Mouse (Mus musculus) lung, embryonic 14.5 days (tissue): ENCODE measurements around the gene Epb41l4b. TPM values are rescaled to one million over a fixed set of nuclear protein-coding genes. Genes with fewer than 3 reads are reported as not detected.

Experiments
- ATAC-seq: fragments of 200-750 bp; cut with Nextera tagmentation; 2 replicates; pipeline ENCODE4 v1.8.0; 2017; ENCODE audit warnings: mild to moderate bottlenecking, moderate TSS enrichment, moderate library complexity; ENCODE audit not compliant: insufficient read depth
- DNase-seq: peaks from one replicate; pipeline ENCODE4 v3.0.0-alpha.2; 2015
- H3K27ac ChIP-seq: fragments of 300-500 bp; sonication (generic); 2 replicates; pipeline ENCODE4 v1.5.1; 2014; ENCODE audit warnings: low read depth, mild to moderate bottlenecking, moderate library complexity
- H3K27me3 ChIP-seq: fragments of 300-500 bp; sonication (generic); 2 replicates; pipeline ENCODE4 v1.6.1; 2014; ENCODE audit warnings: low read length, control low read depth; ENCODE audit not compliant: insufficient read depth
- H3K36me3 ChIP-seq: fragments of 300-500 bp; sonication (generic); 2 replicates; pipeline ENCODE4 v1.6.1; 2014; ENCODE audit warnings: control low read depth; ENCODE audit not compliant: insufficient read depth
- H3K4me1 ChIP-seq: fragments of 300-500 bp; sonication (generic); 2 replicates; pipeline ENCODE4 v1.6.1; 2014; ENCODE audit warnings: antibody characterized with exemption, control low read depth; ENCODE audit not compliant: insufficient read depth
- H3K4me2 ChIP-seq: fragments of 300-500 bp; sonication (generic); 2 replicates; pipeline ENCODE4 v1.6.1; 2014; ENCODE audit warnings: mild to moderate bottlenecking
- H3K4me3 ChIP-seq: fragments of 300-500 bp; sonication (generic); 2 replicates; pipeline ENCODE4 v1.5.1; 2014; ENCODE audit warnings: low read depth, low read length
- H3K9ac ChIP-seq: fragments of 300-500 bp; sonication (generic); 2 replicates; pipeline ENCODE4 v1.6.1; 2014
- H3K9me3 ChIP-seq: fragments of 300-500 bp; sonication (generic); 2 replicates; pipeline ENCODE4 v1.6.1; 2016; ENCODE audit warnings: low read depth, low read length, control low read depth
- CTCF ChIP-seq: IDR thresholded peaks from 2 replicates; pipeline ENCODE4 v1.5.1; 2016; ENCODE audit warnings: antibody characterized with exemption, low read depth
- WGBS: fragments of 180-500 bp; shearing (Covaris S2); extraction: QIAGEN DNeasy Blood & Tissue Kit; methylation state at CpG from one replicate; pipeline ENCODE4 v1.1.7; 2014; 5-methylcytosine and 5-hydroxymethylcytosine counted together
- polyA plus RNA-seq: library from polyadenylated mRNA; unstranded; fragments of >200 nt; fragmentation: Nextera tagmentation; extraction: Ambion mirVana; gene quantifications from 2 replicates; pipeline ENCODE4 v1.2.1, GENCODE M21; 2014

Epb41l4b gene
- polyA plus RNA-seq, 1 experiment from 2014 or later: 1.2 TPM

GRCm38 (mm10) chr4:56944286-56944685 is 199.0 kb downstream of the Epb41l4b start:
- Histone ChIP-seq H3K4me2 (peak overlapping the region; percentile 22), H3K36me3 (no peaks in the 10 kb centered on the region), H3K27ac (no peak overlapping the region), H3K27me3 (no peaks in the 10 kb centered on the region), H3K9ac (no peak overlapping the region), H3K4me3 (no peak overlapping the region), H3K9me3 (no peaks in the 10 kb centered on the region), H3K4me1 (peaks cover 15% of the 10 kb centered on the region)
- DNase-seq (no peak), ATAC-seq (no peak)
- TF ChIP-seq CTCF: no peak
- WGBS: 42% methylated on average over 4 of the region's 4 CpGs

- TF ChIP-seq CTCF: no peak
- H3K27me3 ChIP-seq: no peaks in the 10 kb centered on the region
- H3K4me3 ChIP-seq: no peak overlapping the region
- ATAC-seq (no peak), DNase-seq (peak; percentile 56)
- peak overlapping the region; percentile 10; the same call in 1 of the 2 replicates for H3K4me2 ChIP-seq
- H3K9me3 ChIP-seq: no peaks in the 10 kb centered on the region
- no peak overlapping the region for H3K27ac ChIP-seq
- 50% methylated on average over 1 of the region's 1 CpGs for WGBS
- no peaks in the 10 kb centered on the region for H3K36me3 ChIP-seq
- no peak overlapping the region for H3K9ac ChIP-seq
- peaks cover 15% of the 10 kb centered on the region for H3K4me1 ChIP-seq
These were observed 200.0 kb downstream of the Epb41l4b start for GRCm38 (mm10) chr4:56943258-56943657.

GRCm38 (mm10) chr4:56942567-56942966 is 200.7 kb downstream of the Epb41l4b start:
- no peak for TF ChIP-seq CTCF
- Histone ChIP-seq H3K4me3 (no peak overlapping the region), H3K4me1 (peaks cover 18% of the 10 kb centered on the region), H3K36me3 (0 out of 2 replicates have a peak, but pooled peaks cover under 1% of the 10 kb centered on the region), H3K4me2 (no peak overlapping the region), H3K9ac (no peak overlapping the region), H3K9me3 (no peaks in the 10 kb centered on the region), H3K27me3 (no peaks in the 10 kb centered on the region), H3K27ac (no peak overlapping the region)
- DNase-seq: no peak
- ATAC-seq: no peak
- 74% methylated on average over 1 of the region's 1 CpGs for WGBS

Other genes starting within 250 kb of the Epb41l4b start
- 11.7 and 12.9 TPM in 2 replicates for gene Tmem245, start 196.0 kb downstream of the Epb41l4b start, polyA plus RNA-seq
- 1.7 and 2.1 TPM in 2 replicates for gene Frrs1l, start 153.0 kb downstream of the Epb41l4b start, polyA plus RNA-seq
- 4.4 and 4.9 TPM in 2 replicates for gene Ptpn3, start 158.4 kb upstream of the Epb41l4b start, polyA plus RNA-seq